Mouse (Mus musculus) gastrocnemius, postnatal 14 days (tissue): Measurements from ENCODE around the gene Gpr6. TPM values are rescaled to one million over a fixed set of nuclear protein-coding genes. Genes with fewer than 3 reads are reported as not detected.

Experiments used
- DNase-seq: peaks from one replicate; pipeline ENCODE4 v3.0.0; 2021; ENCODE audit warnings: mixed read lengths
- intact Hi-C: fragments of 180-260 bp; cut with DNase I; formaldehyde crosslinking; loops from one replicate; pipeline ENCODE4 v1.15.1; 2025; ENCODE audit warnings: low total_unique reads
- long read RNA-seq, 2 experiments: library from polyadenylated mRNA; stranded (forward); transcript quantifications; one replicate each; pipeline ENCODE4 v2.0.0; 2021
- total RNA-seq, 2 experiments: library from RNA; stranded (reverse); gene quantifications; 2 replicates each; pipeline ENCODE4 v1.2.3; 2021

Gene Gpr6
- total RNA-seq: not detected
- long read RNA-seq, experiment 1: 0 reads
- long read RNA-seq, experiment 2: 0 reads

- DNase-seq: no peak
- intact Hi-C loops: no loop called here
These were observed at the start of gene Gpr6 for GRCm38 (mm10) chr10:41072116-41072515. Gene Gpr6 (minus strand): TSS chr10:41072285.

GRCm38 (mm10) chr10:41100060-41100459 is 28.0 kb upstream of the Gpr6 start:
- no peak for DNase-seq
- intact Hi-C loops: no loop called here

- no peak for DNase-seq
- intact Hi-C loops: no loop called here
These were observed 26.1 kb upstream of the Gpr6 start for GRCm38 (mm10) chr10:41098137-41098536.

- no peak for DNase-seq
- intact Hi-C loops: no loop called here
These were observed 16.8 kb upstream of the Gpr6 start for GRCm38 (mm10) chr10:41088852-41089251.

- DNase-seq: no peak
- intact Hi-C loops: no loop called here
These were observed 389 bp downstream of the Gpr6 start for GRCm38 (mm10) chr10:41071696-41072095.

- intact Hi-C loops: no loop called here
- DNase-seq: no peak
These were observed 1.1 kb downstream of the Gpr6 start for GRCm38 (mm10) chr10:41070693-41071651.

GRCm38 (mm10) chr10:41060250-41060831 is 11.7 kb downstream of the Gpr6 start:
- intact Hi-C loops: no loop called here
- DNase-seq: no peak

GRCm38 (mm10) chr10:41055581-41055980 is 16.5 kb downstream of the Gpr6 start:
- no peak for DNase-seq
- intact Hi-C loops: no loop called here

GRCm38 (mm10) chr10:41054005-41054404 is 18.1 kb downstream of the Gpr6 start:
- DNase-seq: no peak
- intact Hi-C loops: no loop called here

GRCm38 (mm10) chr10:41042272-41042671 is 29.8 kb downstream of the Gpr6 start:
- DNase-seq: no peak
- intact Hi-C loops: no loop called here

- intact Hi-C loops: no loop called here
- no peak for DNase-seq
These were observed 30.6 kb downstream of the Gpr6 start for GRCm38 (mm10) chr10:41041478-41041877.

GRCm38 (mm10) chr10:41040530-41041085 is 31.5 kb downstream of the Gpr6 start:
- no peak for DNase-seq
- intact Hi-C loops: no loop called here

- intact Hi-C loops: no loop called here
- no peak for DNase-seq
These were observed 33.6 kb downstream of the Gpr6 start for GRCm38 (mm10) chr10:41038476-41038875.

GRCm38 (mm10) chr10:41037722-41038121 is 34.4 kb downstream of the Gpr6 start:
- intact Hi-C loops: no loop called here
- DNase-seq: no peak

- intact Hi-C loops: no loop called here
- DNase-seq: no peak
These were observed 39.3 kb downstream of the Gpr6 start for GRCm38 (mm10) chr10:41032811-41033210.

- no peak for DNase-seq
- intact Hi-C loops: no loop called here
These were observed 47.2 kb downstream of the Gpr6 start for GRCm38 (mm10) chr10:41024860-41025259.

GRCm38 (mm10) chr10:41024406-41024805 is 47.7 kb downstream of the Gpr6 start:
- no peak for DNase-seq
- intact Hi-C loops: no loop called here

GRCm38 (mm10) chr10:41022226-41022625 is 49.9 kb downstream of the Gpr6 start:
- no peak for DNase-seq
- intact Hi-C loops: no loop called here
